Mouse (Mus musculus): ENCODE measurements around the gene Pde6b. TPM values are rescaled to one million over a fixed set of nuclear protein-coding genes. Genes with fewer than 3 reads are reported as not detected.

Gene Pde6b
- not detected in 4 replicates for total RNA-seq (2023; ENCODE audit: inconsistent age)

DNA sequence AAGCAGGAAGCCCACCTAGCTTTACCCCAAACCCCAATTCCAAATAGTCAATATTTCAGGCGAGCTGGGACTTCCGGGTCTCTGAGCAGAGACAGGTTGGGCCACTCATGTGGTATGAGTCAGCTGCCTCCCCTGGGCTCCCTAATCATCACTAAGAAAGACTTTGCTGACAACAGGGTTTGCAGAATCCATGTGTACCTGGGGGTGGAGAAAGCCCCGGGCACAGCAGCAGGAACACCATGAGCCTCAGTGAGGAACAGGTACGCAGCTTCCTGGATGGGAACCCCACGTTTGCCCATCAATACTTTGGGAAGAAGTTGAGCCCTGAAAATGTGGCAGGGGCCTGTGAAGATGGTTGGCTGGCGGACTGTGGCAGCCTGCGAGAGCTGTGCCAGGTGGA is at the start of gene Pde6b:
TSS of gene Pde6b (plus strand) at position 191 of the 400 bp plus-strand sequence.

DNA sequence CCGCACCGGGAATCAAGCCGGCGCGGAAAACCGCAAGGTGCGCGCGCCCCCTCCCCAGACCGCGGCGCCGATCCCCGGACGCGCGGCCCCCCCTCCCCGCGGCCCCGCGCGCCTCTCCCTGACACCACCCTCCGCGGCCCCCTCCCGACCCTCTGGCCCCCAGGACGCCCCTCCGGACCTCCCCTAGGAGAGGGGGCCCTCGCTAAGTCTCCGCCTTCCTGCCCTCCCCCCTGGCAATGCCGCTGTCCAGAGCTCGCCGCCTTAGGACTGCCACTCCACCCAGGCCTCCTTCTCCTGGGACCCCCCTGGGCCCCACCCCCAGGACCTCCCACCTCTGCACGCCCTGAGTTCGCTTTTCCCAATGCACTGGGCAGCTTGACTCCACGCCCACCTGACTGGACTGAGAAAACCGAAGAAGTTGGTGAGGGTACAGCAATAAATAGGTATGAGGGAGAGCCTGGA is 20.3 kb upstream of the Pde6b start, which contains the start of gene Gm42517:
TSS of gene Gm42517 (minus strand) at position 52 of the 462 bp plus-strand sequence.

DNA sequence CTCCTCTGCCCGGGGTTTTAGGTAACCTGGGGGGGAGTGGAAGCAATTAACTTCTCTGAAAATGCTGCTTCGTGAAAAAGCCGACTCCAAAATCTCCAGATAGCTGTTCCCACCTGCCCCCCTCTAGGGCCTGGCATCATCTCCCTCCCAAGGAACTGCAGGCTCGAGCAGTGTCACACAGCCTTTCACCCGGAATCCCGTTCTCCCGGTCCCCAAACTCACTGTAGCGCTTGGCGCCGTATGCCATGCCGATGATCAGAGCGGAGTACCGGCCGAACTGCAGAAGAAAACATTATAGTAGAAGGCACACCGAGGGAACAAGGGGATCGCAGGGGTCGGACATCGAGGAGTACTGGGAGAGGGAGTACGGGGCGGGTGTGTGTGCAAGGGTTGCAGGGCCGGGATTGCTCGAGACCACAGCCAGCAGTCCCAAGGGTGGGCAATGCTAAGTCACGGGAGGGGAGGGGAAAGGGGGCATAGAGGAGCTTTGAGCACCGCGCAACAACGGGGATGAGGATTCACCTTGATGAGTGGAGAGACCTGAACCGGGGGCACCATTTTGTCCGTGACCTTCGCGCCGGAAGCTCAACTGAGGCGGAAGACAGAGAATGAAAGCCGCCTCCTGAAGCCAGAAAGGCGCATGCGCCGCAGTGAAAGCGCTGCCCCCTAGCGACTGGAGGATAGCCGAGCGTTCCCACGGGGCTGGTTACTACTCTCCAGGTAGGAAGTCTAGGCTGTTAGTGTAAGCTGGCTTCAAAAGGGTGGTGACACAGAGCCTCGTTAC is 45.8 kb downstream of the Pde6b start, which contains the start of gene Atp5k:
TSS of gene Atp5k (minus strand) at position 645 of the 784 bp plus-strand sequence.

DNA sequence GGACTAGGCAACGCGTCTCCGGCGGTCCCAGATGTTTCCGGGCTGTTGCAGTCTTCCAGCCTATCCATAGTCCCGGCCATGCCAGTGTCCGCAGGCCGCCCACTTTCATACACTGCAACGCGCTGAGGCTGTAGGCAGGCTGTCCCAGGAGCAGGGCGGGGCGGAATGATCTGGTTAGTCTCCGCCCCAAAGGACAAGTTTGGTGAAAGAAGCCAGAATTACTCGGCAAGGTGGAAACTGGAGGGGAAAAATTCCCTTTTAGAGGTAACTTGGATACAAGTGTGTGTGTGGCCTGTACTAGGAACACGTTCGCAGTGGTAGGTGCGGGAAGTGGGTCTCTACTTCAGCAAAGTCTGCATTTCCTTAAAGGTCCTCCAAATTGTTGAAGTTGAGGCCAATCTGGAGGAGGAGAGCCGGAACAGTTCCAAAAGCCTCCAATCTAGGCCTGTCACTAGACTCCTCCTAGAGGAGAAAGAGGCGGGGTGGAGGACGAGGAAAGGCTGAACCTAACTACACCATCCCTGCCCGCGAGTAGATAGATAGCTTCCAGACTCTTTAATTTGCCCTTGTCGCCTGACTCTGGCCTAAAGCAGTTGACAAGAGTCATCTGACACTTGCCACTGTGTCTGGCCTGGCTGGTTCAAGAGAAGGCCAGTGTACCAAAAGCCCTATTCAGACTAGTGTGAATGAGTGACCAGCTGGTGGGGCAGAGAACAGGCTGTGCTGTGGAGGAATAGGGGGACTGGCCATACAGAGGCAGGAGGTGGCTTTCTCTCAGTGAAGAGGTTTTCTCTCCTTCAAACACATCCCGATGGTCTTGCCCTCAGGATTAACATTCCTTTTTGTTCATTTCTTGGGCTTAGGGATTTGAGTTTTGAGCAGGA is 60.8 kb downstream of the Pde6b start, which contains the start of gene Mfsd7a:
TSS of gene Mfsd7a (minus strand) at position 107 of the 884 bp plus-strand sequence.

DNA sequence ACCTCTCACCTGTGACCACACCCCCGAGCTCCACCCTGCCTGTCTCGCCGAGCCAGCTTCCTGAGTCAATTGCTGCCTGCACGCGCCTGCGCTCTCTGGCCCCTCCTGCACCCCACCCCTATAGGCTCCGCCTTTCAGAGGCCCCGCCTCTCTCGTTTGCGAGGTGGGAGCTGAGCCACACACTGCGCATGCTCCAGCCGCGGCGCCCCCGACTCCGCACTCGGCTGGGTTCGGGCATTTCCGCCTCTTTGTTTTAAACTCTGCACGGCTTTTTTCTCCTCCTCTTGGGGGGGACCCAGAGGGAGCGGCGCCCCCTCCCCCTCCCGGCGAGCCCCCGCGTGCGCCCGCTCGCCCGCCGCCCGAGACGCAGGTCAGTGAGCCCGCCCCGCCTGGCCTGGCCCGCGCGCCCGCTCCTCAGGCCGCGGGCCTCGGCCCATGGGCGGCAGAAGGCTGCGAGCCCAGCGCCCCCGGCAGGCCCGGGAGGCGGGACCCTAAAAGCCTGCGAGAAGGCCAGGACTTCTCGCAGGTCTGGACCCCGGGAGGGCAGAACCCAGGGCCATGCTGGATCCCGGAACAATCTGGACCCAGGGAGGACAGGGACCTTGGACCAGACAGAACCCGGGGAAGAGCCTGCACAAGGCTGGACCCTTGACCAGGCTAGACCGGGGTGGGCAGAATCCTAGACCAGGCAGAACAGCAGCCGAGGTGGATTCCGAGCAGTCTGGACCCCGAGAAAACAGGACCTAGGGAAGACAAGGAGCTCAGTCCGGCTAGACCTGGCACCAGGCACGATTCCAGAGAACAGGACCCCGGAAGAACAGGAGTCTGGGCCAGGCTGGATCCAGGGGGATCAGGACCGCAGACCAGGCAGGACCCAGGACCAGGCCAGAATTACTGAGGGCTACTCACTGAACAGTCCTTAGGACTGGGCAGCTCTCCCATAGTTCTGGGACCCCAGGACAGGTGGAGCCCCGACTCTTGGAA is 73.2 kb downstream of the Pde6b start, which contains the start of gene Pcgf3:
TSS of gene Pcgf3 (plus strand) at position 151 of the 984 bp plus-strand sequence.

Other genes starting within 250 kb of the Pde6b start
- gene Dr1, start 119.5 kb upstream of the Pde6b start, total RNA-seq (2023; ENCODE audit: inconsistent age): 34.4 to 37.2 TPM (median 35.7 TPM) in 4 replicates
- gene Pigg, start 75.8 kb upstream of the Pde6b start, total RNA-seq (2023; ENCODE audit: inconsistent age): 2.7 to 3.3 TPM (median 3.2 TPM) in 4 replicates
- not detected in 4 replicates for gene Gm42517, start 20.5 kb upstream of the Pde6b start, total RNA-seq (2023; ENCODE audit: inconsistent age)
- gene Atp5k, start 46.1 kb downstream of the Pde6b start, total RNA-seq (2023; ENCODE audit: inconsistent age): 62.9 to 80.0 TPM (median 70.9 TPM) in 4 replicates
- not detected in 4 replicates for gene Mfsd7a, start 60.5 kb downstream of the Pde6b start, total RNA-seq (2023; ENCODE audit: inconsistent age)
- gene Pcgf3, start 72.8 kb downstream of the Pde6b start, total RNA-seq (2023; ENCODE audit: inconsistent age): 18.4 to 31.3 TPM (median 23.8 TPM) in 4 replicates
- not detected in 4 replicates for gene Cplx1, start 161.6 kb downstream of the Pde6b start, total RNA-seq (2023; ENCODE audit: inconsistent age)
- gene Gak, start 241.4 kb downstream of the Pde6b start, total RNA-seq (2023; ENCODE audit: inconsistent age): 144 to 160 TPM (median 152 TPM) in 4 replicates
- 18.8 to 22.2 TPM (median 20.6 TPM) in 4 replicates for gene Tmem175, start 241.4 kb downstream of the Pde6b start, total RNA-seq (2023; ENCODE audit: inconsistent age)